Mouse (Mus musculus) lung, adult 2 months (tissue): Measurements from ENCODE around the gene Prr14. TPM values are rescaled to one million over a fixed set of nuclear protein-coding genes. Genes with fewer than 3 reads are reported as not detected.
"Not testable (repeated sequence)": the region's sequence is repeated elsewhere in the genome, so short reads cannot be mapped to it uniquely, and the experiment has no call there.

Experiments
- DNase-seq: peaks from one replicate; pipeline ENCODE4 v3.0.0; 2022
- H3K4me1 ChIP-seq: fragments of 200-500 bp; 2 replicates; pipeline ENCODE4 v1.6.1; 2011; ENCODE audit warnings: low read length; ENCODE audit not compliant: control insufficient read depth, insufficient read depth
- H3K4me3 ChIP-seq: fragments of 200-500 bp; replicated peaks from 2 replicates; pipeline ENCODE3; 2011; ENCODE audit warnings: low read depth, mild to moderate bottlenecking, control low read depth, low read length; ENCODE audit errors: extremely low read depth
- CTCF ChIP-seq: fragments of 200-500 bp; IDR thresholded peaks from 2 replicates; pipeline ENCODE4 v1.5.1; 2011; ENCODE audit warnings: mild to moderate bottlenecking, low read length, control low read depth; ENCODE audit not compliant: insufficient read depth
- POLR2A ChIP-seq: fragments of 200-500 bp; IDR thresholded peaks from 2 replicates; pipeline ENCODE4 v1.6.1; 2011; ENCODE audit warnings: low read depth, mild to moderate bottlenecking, control low read depth, low read length, borderline replicate concordance; ENCODE audit errors: extremely low read depth
- WGBS: fragments of 180-500 bp; shearing (Covaris S2); methylation state at CpG from one replicate; pipeline ENCODE4 v1.1.7; 2018; 5-methylcytosine and 5-hydroxymethylcytosine counted together
- polyA plus RNA-seq: library from polyadenylated mRNA; depleted of rRNA; stranded (reverse); fragments of >200 nt; gene quantifications from 2 replicates; pipeline ENCODE4 v1.2.3, GENCODE M21; 2012

Prr14 gene
- polyA plus RNA-seq, 1 experiment = 89.0 TPM

GRCm38 (mm10) chr7:127477687-127478634 lies 18.6 kb downstream of the Prr14 start:
- WGBS = 1% methylated on average over 50 of the region's 50 CpGs

GRCm38 (mm10) chr7:127478635-127479317 lies 19.4 kb downstream of the Prr14 start, which contains the start of gene Fbrs:
Gene Fbrs, plus strand, starts transcription at chr7:127479199.
- TF ChIP-seq POLR2A (peak; percentile 43; the same call in 1 of the 2 replicates), CTCF (no peak)
- WGBS = under 1% methylated on average over 62 of the region's 62 CpGs
- DNase-seq = peak; percentile 94
- Histone ChIP-seq H3K4me3 (peak within 1 kb of the TSS; percentile 90), H3K4me1 (peaks cover 4% of the 10 kb centered on the region)

More at GRCm38 (mm10) chr7:127477687-127478634, 18.6 kb downstream of the Prr14 start:
- peak overlapping the region; percentile 90 for H3K4me3 ChIP-seq
- H3K4me1 ChIP-seq = peaks cover 4% of the 10 kb centered on the region
- TF ChIP-seq POLR2A = peak; percentile 94
- no peak for TF ChIP-seq CTCF
- DNase-seq = peak; percentile 97

- 2% methylated on average over 48 of the region's 48 CpGs for WGBS
- DNase-seq = no peak
- TF ChIP-seq CTCF (no peak), POLR2A (0 out of 2 replicates have a peak, but pooled peaks have one; percentile 3)
- Histone ChIP-seq H3K4me1 (peaks cover 4% of the 10 kb centered on the region), H3K4me3 (peak overlapping the region; percentile 90)
Observed at GRCm38 (mm10) chr7:127479318-127480225, 20.2 kb downstream of the Prr14 start.

GRCm38 (mm10) chr7:127480321-127480720 lies 20.9 kb downstream of the Prr14 start:
- peaks cover 4% of the 10 kb centered on the region for H3K4me1 ChIP-seq
- DNase-seq = no peak
- WGBS = 37% methylated on average over 2 of the region's 2 CpGs
- TF ChIP-seq POLR2A (no peak), CTCF (no peak)
- H3K4me3 ChIP-seq = peak overlapping the region; percentile 1

- TF ChIP-seq POLR2A = no peak
- no peak for TF ChIP-seq CTCF
- H3K4me3 ChIP-seq = no peak overlapping the region
- WGBS = 74% methylated on average over 5 of the region's 5 CpGs
- no peak for DNase-seq
- H3K4me1 ChIP-seq = peaks cover 4% of the 10 kb centered on the region
Observed at GRCm38 (mm10) chr7:127485416-127485815, 26.0 kb downstream of the Prr14 start.

- not testable (repeated sequence) for H3K4me1 ChIP-seq, H3K4me3 ChIP-seq, DNase-seq
- 61% methylated on average over 5 of the region's 5 CpGs for WGBS
Observed at GRCm38 (mm10) chr7:127488364-127488763, 29.0 kb downstream of the Prr14 start.

GRCm38 (mm10) chr7:127489982-127490381 lies 30.6 kb downstream of the Prr14 start:
- 97% methylated on average over 7 of the region's 7 CpGs for WGBS

GRCm38 (mm10) chr7:127491846-127492245 lies 32.4 kb downstream of the Prr14 start:
- no peak overlapping the region for H3K4me3 ChIP-seq
- TF ChIP-seq CTCF (no peak), POLR2A (no peak)
- no peaks in the 10 kb centered on the region for H3K4me1 ChIP-seq
- 63% methylated on average over 3 of the region's 3 CpGs for WGBS
- DNase-seq = no peak

More at GRCm38 (mm10) chr7:127489982-127490381, 30.6 kb downstream of the Prr14 start:
- Histone ChIP-seq H3K4me3 (no peak overlapping the region), H3K4me1 (no peaks in the 10 kb centered on the region)
- DNase-seq = no peak
- TF ChIP-seq CTCF (no peak), POLR2A (no peak)

GRCm38 (mm10) chr7:127494648-127495047 lies 35.2 kb downstream of the Prr14 start:
- TF ChIP-seq CTCF (no peak), POLR2A (no peak)
- no peaks in the 10 kb centered on the region for H3K4me1 ChIP-seq
- no peak overlapping the region for H3K4me3 ChIP-seq
- DNase-seq = no peak
